16 mouse cellular contexts compared by ENCODE assay signal in the genomic region with DNA sequence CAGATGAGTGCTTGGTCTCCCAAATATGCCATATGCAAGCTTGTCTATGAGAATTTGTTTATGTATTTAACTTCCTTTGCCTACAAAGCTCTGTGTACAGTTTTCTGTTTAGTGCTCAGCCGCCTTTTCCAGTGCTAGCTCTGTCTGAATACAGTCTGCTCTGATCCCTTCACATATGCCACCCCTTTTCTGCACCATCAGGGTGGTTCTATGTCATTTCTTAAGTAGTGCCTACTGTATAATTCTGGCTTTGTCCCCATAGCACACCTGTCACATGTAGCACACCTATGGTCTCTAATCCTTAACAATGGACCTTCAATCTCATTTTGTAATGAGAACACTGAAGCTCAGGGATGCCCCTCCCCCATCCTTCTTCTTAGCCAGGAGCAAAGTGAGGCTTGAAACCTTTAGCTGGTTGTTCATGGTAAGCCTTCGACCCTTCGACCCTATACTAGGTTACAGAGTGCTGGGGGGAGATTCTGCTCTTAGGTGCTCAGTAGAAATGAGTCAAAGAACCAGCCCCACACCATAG.
DNase-seq lines count a peak whose midpoint lies in the region; ATAC-seq and TF ChIP-seq lines count a peak whose summit lies in the region.
"Had no signal": no experiment of that assay in that cellular context is flagged by ENCODE, and none has a peak within 500 bp of the region (broad histone marks: within the 10 kb centered on the region; RNA-seq: fewer than 3 reads in every experiment).

No protein-coding gene starts in this region.

- 81% methylated on average over 3 of the region's 3 CpGs for WGBS in hindbrain, embryonic 14.5 days
- WGBS in hindbrain, postnatal 0 days: 81% methylated on average over 3 of the region's 3 CpGs
- WGBS in forebrain, embryonic 14.5 days: 39% methylated on average over 3 of the region's 3 CpGs

- peak; percentile 44 to 65 for DNase-seq in cerebellum, postnatal 10 days
- no peak for DNase-seq in hindbrain, embryonic 14.5 days (ENCODE audit: low spot score)
- no peak for DNase-seq in hindbrain, postnatal 0 days (ENCODE audit: low spot score)
- peak; percentile 43 for DNase-seq in brain, adult 2 months (ENCODE audit: low read depth, low spot score)
- peak; percentile 46 for DNase-seq in forebrain, embryonic 14.5 days (ENCODE audit: low spot score)
- DNase-seq in urinary bladder, postnatal 14 days (ENCODE audit: low spot score): no peak
- DNase-seq: thymus, postnatal 4 days had no signal

- H3K36me3 ChIP-seq in hindbrain, embryonic 14.5 days (replicated peaks; ENCODE audit: control insufficient read depth, insufficient read depth): no peaks in the 10 kb centered on the region
- H3K36me3 ChIP-seq in hindbrain, postnatal 0 days (ENCODE audit: insufficient read depth, low read length): no peaks in the 10 kb centered on the region
- no peaks in the 10 kb centered on the region for H3K36me3 ChIP-seq in forebrain, embryonic 14.5 days (ENCODE audit: control insufficient read depth, insufficient read depth, low read length)
- H3K36me3 ChIP-seq: embryonic facial prominence, embryonic 10.5 days; heart, embryonic 13.5 days; hindbrain, embryonic 10.5 days; liver, embryonic 12.5 days had no signal

- H3K4me3 ChIP-seq in hindbrain, embryonic 14.5 days (replicated peaks; ENCODE audit: low read length): no peak overlapping the region
- no peak overlapping the region for H3K4me3 ChIP-seq in hindbrain, postnatal 0 days (ENCODE audit: low read length)
- no peak overlapping the region for H3K4me3 ChIP-seq in forebrain, embryonic 14.5 days (ENCODE audit: low read depth, low read length)
- H3K4me3 ChIP-seq: embryonic facial prominence, embryonic 10.5 days; heart, embryonic 13.5 days; hindbrain, embryonic 10.5 days; liver, embryonic 12.5 days had no signal

- TF ChIP-seq CTCF in hindbrain, postnatal 0 days (IDR thresholded peaks at IDR 0.05; ENCODE audit: low read depth): no peak

- peaks cover 24% of the 10 kb centered on the region for H3K4me1 ChIP-seq in hindbrain, embryonic 14.5 days (replicated peaks; ENCODE audit: control insufficient read depth, insufficient read depth, low read length)
- H3K4me1 ChIP-seq in hindbrain, postnatal 0 days (ENCODE audit: insufficient read depth, low read length): peaks cover 21% of the 10 kb centered on the region
- H3K4me1 ChIP-seq in forebrain, embryonic 14.5 days (ENCODE audit: control insufficient read depth, insufficient read depth, low read length): peaks cover 40% of the 10 kb centered on the region
- H3K4me1 ChIP-seq: liver, embryonic 12.5 days had no signal

- no peaks in the 10 kb centered on the region for H3K27me3 ChIP-seq in hindbrain, embryonic 14.5 days (ENCODE audit: control insufficient read depth, insufficient read depth, low read length)
- no peaks in the 10 kb centered on the region for H3K27me3 ChIP-seq in hindbrain, postnatal 0 days (ENCODE audit: insufficient read depth, low read length)
- no peaks in the 10 kb centered on the region for H3K27me3 ChIP-seq in forebrain, embryonic 14.5 days (replicated peaks; ENCODE audit: control insufficient read depth, insufficient read depth, low read length)
- H3K27me3 ChIP-seq: CH12.LX; heart, embryonic 13.5 days had no signal

- no peaks in the 10 kb centered on the region for H3K9me3 ChIP-seq in hindbrain, embryonic 14.5 days (ENCODE audit: control insufficient read depth, low read length)
- H3K9me3 ChIP-seq in hindbrain, postnatal 0 days (ENCODE audit: low read length): no peaks in the 10 kb centered on the region
- no peaks in the 10 kb centered on the region for H3K9me3 ChIP-seq in forebrain, embryonic 14.5 days (replicated peaks; ENCODE audit: control insufficient read depth, low read length)
- H3K9me3 ChIP-seq: embryonic facial prominence, embryonic 10.5 days; heart, embryonic 13.5 days; hindbrain, embryonic 10.5 days; liver, embryonic 12.5 days had no signal

- no peak overlapping the region for H3K9ac ChIP-seq in hindbrain, embryonic 14.5 days
- no peak overlapping the region for H3K9ac ChIP-seq in hindbrain, postnatal 0 days (replicated peaks; ENCODE audit: low read length)
- no peak overlapping the region for H3K9ac ChIP-seq in forebrain, embryonic 14.5 days (ENCODE audit: low read length)
- H3K9ac ChIP-seq: heart, embryonic 13.5 days; liver, embryonic 12.5 days; lung, embryonic 14.5 days had no signal

- peak overlapping the region; percentile 44; the same call in 1 of the 2 replicates for H3K27ac ChIP-seq in hindbrain, embryonic 14.5 days
- H3K27ac ChIP-seq in hindbrain, postnatal 0 days: no peak overlapping the region
- peak overlapping the region; percentile 79 for H3K27ac ChIP-seq in forebrain, embryonic 14.5 days (ENCODE audit: low read depth, low read length)
- H3K27ac ChIP-seq: embryonic facial prominence, embryonic 10.5 days; heart, embryonic 13.5 days; hindbrain, embryonic 10.5 days; kidney, postnatal 0 days; liver, embryonic 12.5 days had no signal

- H3K4me2 ChIP-seq in hindbrain, embryonic 14.5 days (replicated peaks): no peak overlapping the region
- no peak overlapping the region for H3K4me2 ChIP-seq in hindbrain, postnatal 0 days (ENCODE audit: low read depth, low read length)
- H3K4me2 ChIP-seq in forebrain, embryonic 14.5 days (ENCODE audit: low read length): no peak overlapping the region; the same call in 1 of the 2 replicates
- H3K4me2 ChIP-seq: heart, embryonic 13.5 days; liver, embryonic 12.5 days; lung, embryonic 14.5 days had no signal

- ATAC-seq in cerebellum, adult (ENCODE audit: insufficient number of reproducible peaks, low FRiP score, low TSS enrichment): no peak
- no peak for ATAC-seq in hindbrain, embryonic 14.5 days (ENCODE audit: low FRiP score)
- no peak for ATAC-seq in hindbrain, postnatal 0 days
- no peak for ATAC-seq in forebrain, embryonic 14.5 days
- ATAC-seq in activated CD4-positive, CD25-positive, alpha-beta regulatory T cell, adult 4 months: no peak
- ATAC-seq: liver, embryonic 12.5 days had no signal

Comparison
In these comparisons a context has a peak if more than half of its experiments do, and no peak if none do; other contexts are left out.
1. DNase-seq: peak in cerebellum, postnatal 10 days (2 of 2), brain, adult 2 months (single experiment) and forebrain, embryonic 14.5 days (single experiment); none in hindbrain, embryonic 14.5 days (single experiment), hindbrain, postnatal 0 days (single experiment) and urinary bladder, postnatal 14 days (single experiment).